Mouse (Mus musculus) T-cell, adult 66 days (primary cell): Measurements from ENCODE around the gene Sptssb. TPM values are rescaled to one million over a fixed set of nuclear protein-coding genes. Genes with fewer than 3 reads are reported as not detected.

Experiments used
- total RNA-seq, 2 experiments: library from RNA; stranded (reverse); gene quantifications; 3 replicates in 1 of 2; 4 replicates in 1 of 2; pipeline ENCODE4 v1.2.4; 2023

The Sptssb gene
- not detected for total RNA-seq

GRCm38 (mm10) chr3:69859858-69860588 is at the start of gene Sptssb:
Gene Sptssb (minus strand): TSS chr3:69859940.

Other genes starting within 250 kb of the Sptssb start
- 10 to 100 TPM; 90.9 to 94.8 TPM for gene Nmd3, start 138.0 kb downstream of the Sptssb start, total RNA-seq
- not detected for gene Otol1, start 147.7 kb upstream of the Sptssb start, total RNA-seq